Mouse (Mus musculus) layer of hippocampus, adult 9-10 months (tissue): ENCODE data around the gene Dusp28.

ENCODE experiments used
- DNase-seq: peaks from one replicate; pipeline ENCODE4 v3.0.0; 2022; ENCODE audit warnings: low spot score

The Dusp28 gene

GRCm38 (mm10) chr1:92907632-92908360 lies 1.0 kb downstream of the Dusp28 start:
- no peak for DNase-seq

- no peak for DNase-seq
Measured at GRCm38 (mm10) chr1:92908664-92909063, 1.9 kb downstream of the Dusp28 start.

DNA sequence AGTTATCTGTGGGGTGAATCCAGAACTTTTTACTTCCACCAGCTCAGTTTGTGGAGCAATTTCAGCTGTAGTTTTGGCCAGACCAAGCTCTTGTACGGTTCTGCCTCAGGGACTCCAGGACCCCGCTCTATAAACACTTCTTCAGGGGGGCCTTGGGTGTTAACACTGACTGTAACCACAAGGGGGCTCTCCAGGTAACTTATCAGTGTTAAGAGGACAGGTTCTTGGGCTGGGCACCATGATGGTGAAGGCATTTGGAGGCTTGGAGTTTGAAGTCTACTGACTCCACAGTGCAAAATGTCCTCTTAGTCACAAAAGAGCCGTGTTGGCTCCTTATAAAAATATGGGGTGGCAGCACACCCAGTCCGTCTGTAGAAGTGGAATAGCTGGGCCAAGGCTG lies 2.3 kb downstream of the Dusp28 start:
- DNase-seq = no peak

GRCm38 (mm10) chr1:92910239-92910885 lies 3.6 kb downstream of the Dusp28 start, which contains the start of gene Rnpepl1:
Rnpepl1 (plus strand) TSS chr1:92910783.
- no peak for DNase-seq

GRCm38 (mm10) chr1:92910925-92911720 lies 4.3 kb downstream of the Dusp28 start:
- DNase-seq = no peak

DNA sequence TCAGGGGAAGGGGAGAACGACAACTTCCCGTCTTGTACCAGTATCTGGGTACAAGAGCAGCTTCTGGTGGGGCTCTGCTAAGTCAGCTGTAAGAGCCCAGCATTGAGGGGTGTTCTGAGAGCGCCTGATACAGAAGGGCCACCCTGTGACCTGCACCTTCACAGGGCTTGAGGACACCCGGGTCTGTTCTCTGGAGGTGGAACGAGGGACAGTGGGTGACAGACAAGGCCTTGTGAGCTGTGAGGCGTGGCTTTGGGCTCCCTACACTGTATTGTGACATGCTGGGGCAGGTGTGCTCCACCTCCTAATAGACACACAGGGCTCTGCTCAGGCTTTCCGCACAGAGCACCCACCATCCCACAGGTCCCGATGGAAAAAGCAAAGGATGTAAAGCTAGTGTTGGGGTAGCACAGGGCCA lies 4.9 kb downstream of the Dusp28 start:
- no peak for DNase-seq

DNA sequence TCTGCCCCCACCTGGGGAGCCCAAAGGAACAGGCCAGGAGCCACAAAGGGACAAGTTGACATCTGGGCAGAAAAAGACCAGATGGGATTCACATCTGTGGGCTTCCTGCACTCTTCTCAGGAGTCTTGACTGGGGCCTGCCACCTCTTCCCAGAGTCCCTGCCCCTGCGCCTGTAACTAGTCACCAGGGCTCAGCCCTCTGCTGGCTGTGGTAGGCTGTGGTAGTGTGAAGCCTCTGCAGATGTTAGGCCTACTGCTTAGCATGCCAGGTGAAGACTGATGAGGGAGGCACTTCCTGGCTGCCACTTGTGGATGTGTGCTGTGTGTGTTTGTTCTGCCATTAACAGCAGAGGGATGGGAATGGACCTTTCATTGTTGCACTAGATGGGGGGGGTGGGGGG lies 5.5 kb downstream of the Dusp28 start:
- DNase-seq = no peak

DNA sequence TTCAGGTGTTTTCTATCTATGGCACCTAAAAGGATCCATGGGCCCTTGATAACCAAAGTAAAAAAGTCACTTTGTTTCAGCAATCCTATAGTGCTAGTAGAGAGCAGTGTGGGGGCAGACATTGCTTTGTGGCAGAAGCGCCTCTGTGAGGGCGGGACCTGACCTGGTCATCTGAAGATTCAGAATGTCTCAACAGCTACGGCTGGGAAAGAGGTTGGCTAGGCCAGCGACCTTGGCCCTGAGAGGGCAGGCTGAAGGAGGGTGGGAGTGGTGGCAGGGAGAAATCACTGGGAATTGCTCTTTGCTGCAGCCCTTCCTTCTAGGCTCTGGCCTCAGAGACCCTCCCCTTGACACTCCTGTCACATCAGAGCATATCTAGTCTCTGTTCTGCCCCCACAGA lies 7.5 kb downstream of the Dusp28 start:
- DNase-seq = no peak

- no peak for DNase-seq
Measured at GRCm38 (mm10) chr1:92914993-92915392, 8.2 kb downstream of the Dusp28 start.

DNA sequence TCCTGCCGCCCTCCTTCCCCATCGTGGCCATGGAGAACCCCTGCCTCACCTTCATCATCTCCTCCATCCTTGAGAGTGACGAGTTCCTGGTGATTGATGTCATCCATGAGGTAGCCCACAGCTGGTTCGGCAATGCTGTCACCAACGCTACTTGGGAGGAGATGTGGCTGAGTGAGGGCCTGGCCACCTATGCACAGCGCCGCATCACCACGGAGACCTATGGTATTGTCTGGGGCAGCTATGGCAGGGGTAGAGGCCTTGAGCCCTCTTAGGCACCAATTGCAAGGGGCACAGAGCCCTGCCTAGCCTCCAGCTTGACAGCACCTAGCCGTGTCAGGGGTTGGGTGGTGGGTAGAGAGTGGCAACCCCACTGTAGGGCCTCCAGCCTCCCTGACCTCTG lies 9.9 kb downstream of the Dusp28 start:
- no peak for DNase-seq

DNA sequence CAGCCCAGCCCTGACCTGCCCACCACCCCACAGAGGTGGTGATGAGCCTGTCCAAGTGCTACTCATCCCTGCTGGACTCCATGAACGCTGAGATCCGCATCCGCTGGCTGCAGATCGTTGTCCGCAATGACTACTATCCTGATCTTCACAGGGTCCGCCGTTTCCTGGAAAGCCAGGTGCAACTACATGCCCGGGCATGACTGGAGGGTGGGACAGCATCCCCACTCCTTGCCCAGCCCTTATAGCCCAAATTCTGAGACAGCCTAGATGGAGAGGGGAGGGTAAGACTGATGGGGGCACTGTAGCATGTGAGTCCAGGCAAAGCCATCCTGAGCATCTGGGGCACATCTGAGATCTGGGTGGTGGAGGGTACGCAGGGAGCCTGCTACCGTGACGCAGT lies 12.4 kb downstream of the Dusp28 start:
- DNase-seq = no peak

GRCm38 (mm10) chr1:92919775-92920174 lies 13.0 kb downstream of the Dusp28 start:
- no peak for DNase-seq

DNA sequence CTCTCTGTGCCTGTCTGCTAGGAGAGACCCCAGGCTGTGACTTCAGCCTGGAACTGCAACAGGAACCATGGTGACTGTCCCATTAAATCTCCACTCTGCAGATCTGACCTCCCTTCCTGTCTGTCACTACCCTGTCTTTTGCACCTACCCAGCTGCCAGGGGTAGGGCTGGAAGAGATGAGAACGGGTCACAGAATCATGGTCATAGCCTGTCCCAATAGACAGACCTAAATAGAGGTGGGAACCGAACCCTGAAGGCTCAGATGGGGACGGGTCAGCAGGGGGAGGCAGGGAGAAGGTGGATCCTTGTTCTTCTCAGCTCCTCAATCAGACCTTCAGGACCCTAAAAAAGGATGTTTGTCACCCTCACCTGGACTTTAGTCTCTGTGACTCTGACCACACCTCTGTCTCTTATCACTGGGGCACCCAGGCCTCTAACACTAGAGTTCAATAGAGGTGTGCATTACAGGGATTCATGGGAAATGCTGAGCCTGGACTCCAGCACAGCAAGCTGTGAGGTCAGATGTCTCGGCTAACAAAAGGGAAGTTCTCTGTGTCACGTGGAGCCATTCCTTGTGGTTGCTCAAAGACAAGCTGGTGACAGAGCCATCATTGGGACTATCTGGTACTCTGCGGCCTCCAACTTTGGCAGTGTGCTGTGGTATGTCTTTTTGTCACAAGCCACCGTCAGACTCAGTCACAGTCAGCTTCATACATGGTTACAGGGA lies 13.9 kb downstream of the Dusp28 start:
- DNase-seq = no peak

DNA sequence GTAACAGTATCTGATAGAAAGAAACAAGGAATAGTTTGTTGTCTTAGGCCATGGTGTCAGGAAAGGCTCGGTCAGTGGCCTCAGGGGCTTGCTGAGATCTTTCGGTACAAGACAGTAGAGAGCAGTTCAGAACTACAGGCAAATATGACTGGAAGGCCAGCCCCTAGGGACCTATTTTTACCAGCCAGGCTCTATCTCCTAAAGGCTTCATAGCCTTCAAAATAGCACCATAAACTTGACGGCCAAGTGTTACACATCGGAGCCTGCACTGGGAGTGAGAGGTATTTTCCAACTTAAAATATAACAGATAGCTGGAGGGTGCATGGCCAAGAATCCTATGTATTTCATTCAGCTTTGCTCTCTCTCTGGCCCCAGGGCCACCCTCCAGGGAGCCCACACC lies 14.7 kb downstream of the Dusp28 start:
- no peak for DNase-seq

DNA sequence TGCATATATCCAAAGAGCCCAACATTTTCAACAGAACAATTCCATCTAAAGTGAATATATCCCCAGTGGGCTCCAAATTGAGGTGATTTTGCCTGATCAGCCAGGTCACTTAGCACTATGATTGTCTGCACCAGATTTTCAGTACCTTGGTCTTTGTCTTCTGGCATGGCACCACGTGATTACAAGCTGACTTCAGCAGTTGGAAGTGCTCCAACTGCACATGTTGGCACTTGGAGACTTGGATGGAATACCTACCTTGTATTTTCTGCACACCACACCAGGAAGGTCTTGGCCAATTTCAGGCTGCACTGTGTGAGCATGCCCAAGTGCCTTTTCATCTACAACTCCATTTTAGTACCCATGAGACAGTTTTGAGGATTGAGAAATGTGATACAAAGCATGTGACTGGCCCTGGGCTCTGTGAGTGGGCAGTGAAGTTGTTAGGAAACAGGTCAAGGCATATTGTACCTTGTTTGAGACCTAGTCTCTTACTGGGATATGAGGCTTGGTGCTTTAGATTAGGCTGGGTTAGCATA lies 23.5 kb downstream of the Dusp28 start:
- DNase-seq = no peak

DNA sequence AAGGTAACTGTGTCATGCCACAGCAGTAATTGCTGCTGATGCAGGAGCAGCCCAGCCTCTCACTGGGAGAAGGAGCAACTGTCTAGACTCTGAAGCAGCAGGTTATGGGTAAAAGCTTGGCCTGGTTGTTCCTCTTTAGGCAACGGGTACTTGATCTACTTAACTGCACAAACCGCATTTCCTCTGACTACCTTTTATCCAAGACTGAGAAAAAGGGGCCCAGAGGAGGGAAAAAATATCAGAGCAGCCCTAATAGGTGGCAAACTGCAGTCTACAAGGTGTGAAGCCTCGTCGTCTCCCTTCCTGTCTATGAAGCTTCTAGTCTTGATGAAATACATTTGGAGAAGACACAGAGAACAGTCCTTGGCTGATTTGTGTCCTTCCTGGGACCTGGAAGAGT lies 26.8 kb downstream of the Dusp28 start:
- DNase-seq = no peak

- peak; percentile 96 for DNase-seq
Measured at GRCm38 (mm10) chr1:92934182-92934827, 27.5 kb downstream of the Dusp28 start, which contains the start of gene Capn10. Capn10 (plus strand) TSS chr1:92934376.

GRCm38 (mm10) chr1:92935054-92935962 lies 28.5 kb downstream of the Dusp28 start:
- DNase-seq = no peak

- DNase-seq = no peak
Measured at GRCm38 (mm10) chr1:92935977-92936376, 29.2 kb downstream of the Dusp28 start.

GRCm38 (mm10) chr1:92936467-92936866 lies 29.7 kb downstream of the Dusp28 start:
- DNase-seq = no peak
